Mouse (Mus musculus): ENCODE results near the gene Crtc3. TPM values are rescaled to one million over a fixed set of nuclear protein-coding genes. Genes with fewer than 3 reads are reported as not detected.

Crtc3 gene
- total RNA-seq, 2 experiments from 2014 or later = 20.5 to 24.9 TPM

- DNase-seq (ENCODE audit: low spot score in 2 of 2) = peak; percentile 65
These were observed 739 bp downstream of the Crtc3 start for GRCm38 (mm10) chr7:80687721-80688555.

GRCm38 (mm10) chr7:80685639-80686038, 3.0 kb downstream of the Crtc3 start:
- no peak for DNase-seq (ENCODE audit: low spot score in 2 of 2)

GRCm38 (mm10) chr7:80682630-80683029, 6.0 kb downstream of the Crtc3 start:
- DNase-seq (ENCODE audit: low spot score in 2 of 2) = no peak

GRCm38 (mm10) chr7:80680218-80680847, 8.3 kb downstream of the Crtc3 start:
- no peak for DNase-seq (ENCODE audit: low spot score in 2 of 2)

GRCm38 (mm10) chr7:80672323-80672722, 16.4 kb downstream of the Crtc3 start:
- DNase-seq (ENCODE audit: low spot score in 2 of 2) = no peak

GRCm38 (mm10) chr7:80670889-80671288, 17.8 kb downstream of the Crtc3 start:
- DNase-seq (ENCODE audit: low spot score in 2 of 2) = no peak

GRCm38 (mm10) chr7:80667190-80667589, 21.5 kb downstream of the Crtc3 start:
- DNase-seq (ENCODE audit: low spot score in 2 of 2) = no peak

GRCm38 (mm10) chr7:80666198-80666915, 22.3 kb downstream of the Crtc3 start:
- DNase-seq (ENCODE audit: low spot score in 2 of 2) = no peak

GRCm38 (mm10) chr7:80661082-80661481, 27.6 kb downstream of the Crtc3 start:
- no peak for DNase-seq (ENCODE audit: low spot score in 2 of 2)

- peak in 1 of 2 experiments; percentile 60 for DNase-seq (ENCODE audit: low spot score in 2 of 2)
These were observed 28.1 kb downstream of the Crtc3 start for GRCm38 (mm10) chr7:80660619-80661018.

- no peak for DNase-seq (ENCODE audit: low spot score in 2 of 2)
These were observed 30.8 kb downstream of the Crtc3 start for GRCm38 (mm10) chr7:80657896-80658295.

- DNase-seq (ENCODE audit: low spot score in 2 of 2) = no peak
These were observed 33.2 kb downstream of the Crtc3 start for GRCm38 (mm10) chr7:80655350-80656013.

- no peak for DNase-seq (ENCODE audit: low spot score in 2 of 2)
These were observed 33.8 kb downstream of the Crtc3 start for GRCm38 (mm10) chr7:80654926-80655325.

GRCm38 (mm10) chr7:80654393-80654792, 34.3 kb downstream of the Crtc3 start:
- DNase-seq (ENCODE audit: low spot score in 2 of 2) = no peak

GRCm38 (mm10) chr7:80653971-80654370, 34.7 kb downstream of the Crtc3 start:
- DNase-seq (ENCODE audit: low spot score in 2 of 2) = no peak

- no peak for DNase-seq (ENCODE audit: low spot score in 2 of 2)
These were observed 35.6 kb downstream of the Crtc3 start for GRCm38 (mm10) chr7:80653077-80653476.

GRCm38 (mm10) chr7:80652289-80652688, 36.4 kb downstream of the Crtc3 start:
- no peak for DNase-seq (ENCODE audit: low spot score in 2 of 2)

- DNase-seq (ENCODE audit: low spot score in 2 of 2) = no peak
These were observed 41.2 kb downstream of the Crtc3 start for GRCm38 (mm10) chr7:80647437-80647871.

GRCm38 (mm10) chr7:80646093-80647025, 42.3 kb downstream of the Crtc3 start:
- DNase-seq (ENCODE audit: low spot score in 2 of 2) = no peak
